Mouse (Mus musculus): ENCODE results near the gene Bbs10. TPM values are rescaled to one million over a fixed set of nuclear protein-coding genes. Genes with fewer than 3 reads are reported as not detected.
A peak's percentile ranks its signal among the peaks of the same experiment; 100 is the strongest.

The Bbs10 gene
- polyA plus RNA-seq, 1 experiment from 2014 or later: 7.0 TPM

DNA sequence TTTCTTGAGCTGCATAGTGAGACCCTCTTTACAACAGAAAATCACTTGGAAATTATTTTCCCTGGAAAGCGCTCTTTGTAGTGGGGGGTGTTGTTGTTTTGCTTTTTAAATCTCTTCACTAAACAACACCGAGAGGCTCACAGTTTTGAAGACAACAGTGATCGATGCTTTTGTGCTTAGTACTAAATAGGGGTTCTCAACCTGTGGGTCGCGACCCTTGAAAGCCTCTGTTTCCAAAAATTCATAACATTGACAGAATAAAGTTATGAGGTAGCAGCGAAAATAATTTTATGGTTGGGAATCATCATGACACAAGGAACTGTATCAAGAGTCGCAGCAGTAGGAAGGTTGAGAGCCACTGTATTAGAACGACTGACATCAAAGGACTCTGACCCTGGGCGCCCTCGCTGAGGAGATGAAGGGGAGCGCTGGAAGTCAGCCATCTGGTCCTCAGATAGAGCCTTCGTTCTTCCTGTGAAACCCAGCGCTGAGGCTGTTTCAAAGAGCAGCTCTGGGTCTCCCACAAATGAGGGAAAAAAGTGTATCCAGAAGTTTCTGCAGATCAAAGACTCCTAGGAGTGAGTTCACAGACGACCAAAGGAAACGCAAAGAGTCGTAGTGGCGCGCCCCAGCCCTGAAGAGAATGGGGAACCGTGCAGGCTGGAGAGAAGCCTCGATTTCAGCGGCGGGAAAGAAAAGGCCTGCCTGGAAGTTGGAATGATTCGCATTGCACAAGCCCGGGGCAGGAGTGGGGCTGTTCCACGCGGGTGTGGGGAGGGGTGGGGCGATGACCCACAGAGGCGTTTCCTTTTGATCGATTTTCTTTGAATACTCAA, 37.3 kb downstream of the Bbs10 start:
- no peaks in the 10 kb centered on the region for H3K9me3 ChIP-seq
- H3K27me3 ChIP-seq (ENCODE audit: poor library complexity, severe bottlenecking): no peaks in the 10 kb centered on the region
- DNase-seq (ENCODE audit: extremely low spot score, low spot score): peak; percentile 41
- H3K4me3 ChIP-seq: peak overlapping the region; percentile 30
- WGBS: 20% methylated on average over 29 of the region's 29 CpGs
- H3K27ac ChIP-seq: peak overlapping the region; percentile 42; the same call in 1 of the 2 replicates
- H3K4me1 ChIP-seq: peaks cover 11% of the 10 kb centered on the region
- H3K36me3 ChIP-seq (replicated peaks): no peaks in the 10 kb centered on the region

DNA sequence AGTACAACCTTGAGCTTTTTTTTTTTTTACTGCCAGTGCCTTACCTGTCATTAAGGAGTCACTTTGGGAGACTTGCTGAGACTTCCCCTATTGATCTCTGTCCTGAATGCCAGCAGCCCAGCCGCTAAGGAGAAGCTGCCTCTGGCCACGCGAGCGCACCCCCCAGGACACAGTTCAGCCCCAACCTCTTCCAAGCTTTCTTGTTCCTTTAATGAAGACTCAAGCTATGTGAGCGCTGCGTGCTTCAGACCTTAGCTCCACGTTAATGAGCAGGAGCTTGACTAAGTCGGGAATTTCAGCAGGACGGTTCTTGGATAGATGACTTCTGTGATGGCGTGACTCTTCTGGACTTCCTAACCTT, 37.9 kb downstream of the Bbs10 start:
- 14% methylated on average over 10 of the region's 10 CpGs for WGBS
- H3K27ac ChIP-seq: peak overlapping the region; percentile 42; the same call in 1 of the 2 replicates
- no peaks in the 10 kb centered on the region for H3K36me3 ChIP-seq (replicated peaks)
- DNase-seq (ENCODE audit: extremely low spot score, low spot score): no peak
- no peaks in the 10 kb centered on the region for H3K9me3 ChIP-seq
- H3K4me1 ChIP-seq: peaks cover 11% of the 10 kb centered on the region
- peak overlapping the region; percentile 30 for H3K4me3 ChIP-seq
- no peaks in the 10 kb centered on the region for H3K27me3 ChIP-seq (ENCODE audit: poor library complexity, severe bottlenecking)

- H3K4me3 ChIP-seq: no peak overlapping the region
- H3K4me1 ChIP-seq: peaks cover 11% of the 10 kb centered on the region
- H3K27me3 ChIP-seq (ENCODE audit: poor library complexity, severe bottlenecking): no peaks in the 10 kb centered on the region
- WGBS: 92% methylated on average over 11 of the region's 11 CpGs
- no peaks in the 10 kb centered on the region for H3K36me3 ChIP-seq (replicated peaks)
- no peaks in the 10 kb centered on the region for H3K9me3 ChIP-seq
- DNase-seq (ENCODE audit: extremely low spot score, low spot score): no peak
- H3K27ac ChIP-seq: no peak overlapping the region
These were observed 40.8 kb downstream of the Bbs10 start for GRCm38 (mm10) chr10:111339296-111339695.

DNA sequence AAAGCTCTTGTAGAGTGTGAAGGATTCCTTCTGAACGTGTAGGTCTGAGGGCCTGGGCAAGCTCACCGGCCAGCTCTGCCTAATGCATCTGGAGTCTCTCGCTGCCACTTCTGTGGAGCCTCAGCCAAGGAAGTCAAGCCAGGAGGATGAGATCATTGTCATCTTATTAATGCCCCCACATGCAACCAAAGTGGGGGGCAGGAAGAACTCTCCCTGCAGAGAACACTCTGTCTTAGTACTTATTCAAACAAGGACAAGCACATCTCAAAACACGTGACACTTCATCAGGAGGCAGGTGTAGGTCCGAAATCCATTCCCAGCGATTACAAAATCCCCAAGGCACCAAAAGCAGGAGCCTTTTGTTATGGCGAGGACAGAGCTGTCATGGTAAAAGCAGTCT, 43.3 kb downstream of the Bbs10 start:
- WGBS: 87% methylated on average over 7 of the region's 7 CpGs
- Histone ChIP-seq H3K27ac (no peak overlapping the region), H3K36me3 (replicated peaks) (no peaks in the 10 kb centered on the region), H3K27me3 (ENCODE audit: poor library complexity, severe bottlenecking) (no peaks in the 10 kb centered on the region), H3K9me3 (no peaks in the 10 kb centered on the region), H3K4me3 (no peak overlapping the region), H3K4me1 (no peaks in the 10 kb centered on the region)
- DNase-seq (ENCODE audit: extremely low spot score, low spot score): no peak

- Histone ChIP-seq H3K9me3 (no peaks in the 10 kb centered on the region), H3K27me3 (ENCODE audit: poor library complexity, severe bottlenecking) (no peaks in the 10 kb centered on the region), H3K4me3 (no peak overlapping the region), H3K27ac (no peak overlapping the region), H3K4me1 (no peaks in the 10 kb centered on the region), H3K36me3 (replicated peaks) (no peaks in the 10 kb centered on the region)
- 91% methylated on average over 5 of the region's 5 CpGs for WGBS
- no peak for DNase-seq (ENCODE audit: extremely low spot score, low spot score)
These were observed 45.1 kb downstream of the Bbs10 start for GRCm38 (mm10) chr10:111343555-111343954.

GRCm38 (mm10) chr10:111348263-111348662, 49.8 kb downstream of the Bbs10 start:
- H3K9me3 ChIP-seq: no peaks in the 10 kb centered on the region
- no peaks in the 10 kb centered on the region for H3K36me3 ChIP-seq (replicated peaks)
- 81% methylated on average over 2 of the region's 2 CpGs for WGBS
- no peak for DNase-seq (ENCODE audit: extremely low spot score, low spot score)
- no peak overlapping the region for H3K4me3 ChIP-seq
- H3K4me1 ChIP-seq: no peaks in the 10 kb centered on the region
- H3K27ac ChIP-seq: no peak overlapping the region
- no peaks in the 10 kb centered on the region for H3K27me3 ChIP-seq (ENCODE audit: poor library complexity, severe bottlenecking)

Other genes starting within 250 kb of the Bbs10 start
- gene Osbpl8, start 133.9 kb upstream of the Bbs10 start, polyA plus RNA-seq (2016; fragmentation: Nextera tagmentation; extraction: Ambion mirVana): 7.3 and 8.2 TPM in 2 replicates
- gene Nap1l1, start 174.5 kb downstream of the Bbs10 start, polyA plus RNA-seq (2016; fragmentation: Nextera tagmentation; extraction: Ambion mirVana): 418 and 443 TPM in 2 replicates
- gene Phlda1, start 207.6 kb downstream of the Bbs10 start, polyA plus RNA-seq (2016; fragmentation: Nextera tagmentation; extraction: Ambion mirVana): 12.7 and 15.0 TPM in 2 replicates